ENCODE assay signal across 8 mouse cellular contexts in genomic region chr17:48585902-48586359, GRCm38 (mm10).
DNase-seq lines count a peak whose midpoint lies in the region; ATAC-seq lines count a peak whose summit lies in the region.

No protein-coding gene starts in this region.

- H3K27ac ChIP-seq in heart, embryonic 11.5 days (ENCODE audit: low read depth, low read length) = peak overlapping the region; percentile 60
- H3K27ac ChIP-seq in forebrain, embryonic 16.5 days (ENCODE audit: low read length) = no peak overlapping the region

- no peaks in the 10 kb centered on the region for H3K9me3 ChIP-seq in heart, embryonic 11.5 days (replicated peaks; ENCODE audit: control insufficient read depth, low read length)
- no peaks in the 10 kb centered on the region for H3K9me3 ChIP-seq in forebrain, embryonic 16.5 days (ENCODE audit: control insufficient read depth, low read length)

- H3K4me3 ChIP-seq in heart, embryonic 11.5 days (ENCODE audit: low read depth, low read length) = peak overlapping the region; percentile 19
- peak overlapping the region; percentile 19 for H3K4me3 ChIP-seq in forebrain, embryonic 16.5 days (replicated peaks; ENCODE audit: low read length)

- peak overlapping the region; percentile 10; the same call in 1 of the 2 replicates for H3K9ac ChIP-seq in heart, embryonic 11.5 days (ENCODE audit: low read depth, low read length)
- no peak overlapping the region for H3K9ac ChIP-seq in forebrain, embryonic 16.5 days (replicated peaks; ENCODE audit: low read depth, low read length)

- ATAC-seq in heart, embryonic 11.5 days (replicated peaks; ENCODE audit: insufficient number of reproducible peaks, low FRiP score, low TSS enrichment) = peak; percentile 78
- peak; percentile 83 for ATAC-seq in forebrain, embryonic 16.5 days

- no peaks in the 10 kb centered on the region; the same call in 1 of the 2 replicates for H3K27me3 ChIP-seq in heart, embryonic 11.5 days (ENCODE audit: control insufficient read depth, insufficient read depth, low read length)
- no peaks in the 10 kb centered on the region for H3K27me3 ChIP-seq in forebrain, embryonic 16.5 days (replicated peaks; ENCODE audit: control insufficient read depth, insufficient read depth, low read length)

- H3K4me2 ChIP-seq in heart, embryonic 11.5 days = peak overlapping the region; percentile 62
- peak overlapping the region; percentile 43 for H3K4me2 ChIP-seq in forebrain, embryonic 16.5 days (ENCODE audit: low read length)

- no peak for DNase-seq in heart, adult 8-10 months (ENCODE audit: low spot score)
- DNase-seq in WW6 (ENCODE audit: low read depth, low spot score) (peak; percentile 14), liver (peak; percentile 45)
- DNase-seq in retina, postnatal 7 days (ENCODE audit: low read depth, low spot score) = peak; percentile 27
- no peak for DNase-seq in right cerebral cortex, adult 2 months (ENCODE audit: low spot score in 2 of 2)
- DNase-seq in adrenal gland, adult 2 months = no peak

- peaks cover 3% of the 10 kb centered on the region; the same call in 1 of the 2 replicates for H3K4me1 ChIP-seq in heart, embryonic 11.5 days (ENCODE audit: control insufficient read depth, insufficient read depth, low read length)
- H3K4me1 ChIP-seq in forebrain, embryonic 16.5 days (replicated peaks; ENCODE audit: control insufficient read depth, insufficient read depth, low read length) = 0 out of 2 replicates have a peak, but pooled peaks cover 6% of the 10 kb centered on the region

- 2% methylated on average over 14 of the region's 14 CpGs for WGBS in heart, embryonic 11.5 days (ENCODE audit: insufficient replicate concordance)
- 8% methylated on average over 14 of the region's 14 CpGs for WGBS in forebrain, embryonic 16.5 days

- no peaks in the 10 kb centered on the region for H3K36me3 ChIP-seq in heart, embryonic 11.5 days (ENCODE audit: control insufficient read depth, insufficient read depth, low read length)
- no peaks in the 10 kb centered on the region for H3K36me3 ChIP-seq in forebrain, embryonic 16.5 days (ENCODE audit: control insufficient read depth, insufficient read depth)

Comparison
In these comparisons a context has a peak if more than half of its experiments do, and no peak if none do; other contexts are left out.
1. DNase-seq: peak in WW6 (single experiment), liver (single experiment) and retina, postnatal 7 days (single experiment); none in heart, adult 8-10 months (single experiment), right cerebral cortex, adult 2 months (0 of 2) and adrenal gland, adult 2 months (single experiment).